Mouse (Mus musculus): ENCODE results near the gene Camta1.

Gene Camta1

GRCm38 (mm10) chr4:151360976-151361673 is 500.6 kb downstream of the Camta1 start:
- DNase-seq = no peak

- no peak for DNase-seq
These were observed 506.2 kb downstream of the Camta1 start for GRCm38 (mm10) chr4:151355505-151355904.

- no peak for DNase-seq
These were observed 508.9 kb downstream of the Camta1 start for GRCm38 (mm10) chr4:151352791-151353190.

- no peak for DNase-seq
These were observed 509.4 kb downstream of the Camta1 start for GRCm38 (mm10) chr4:151352249-151352648.

GRCm38 (mm10) chr4:151351757-151352156 is 509.9 kb downstream of the Camta1 start:
- peak; percentile 20 to 34 for DNase-seq

GRCm38 (mm10) chr4:151347620-151348019 is 514.1 kb downstream of the Camta1 start:
- no peak for DNase-seq

- DNase-seq = no peak
These were observed 515.0 kb downstream of the Camta1 start for GRCm38 (mm10) chr4:151346673-151347072.

GRCm38 (mm10) chr4:151344811-151345210 is 516.9 kb downstream of the Camta1 start:
- DNase-seq = no peak

GRCm38 (mm10) chr4:151339421-151339820 is 522.3 kb downstream of the Camta1 start:
- no peak for DNase-seq

GRCm38 (mm10) chr4:151338931-151339330 is 522.7 kb downstream of the Camta1 start:
- DNase-seq = no peak

GRCm38 (mm10) chr4:151337543-151337942 is 524.1 kb downstream of the Camta1 start:
- DNase-seq = no peak

- no peak for DNase-seq
These were observed 525.3 kb downstream of the Camta1 start for GRCm38 (mm10) chr4:151336413-151336812.

GRCm38 (mm10) chr4:151334951-151335742 is 526.5 kb downstream of the Camta1 start:
- DNase-seq = peak; percentile 35 to 44

GRCm38 (mm10) chr4:151332074-151332849 is 529.4 kb downstream of the Camta1 start:
- no peak for DNase-seq

GRCm38 (mm10) chr4:151330983-151331382 is 530.7 kb downstream of the Camta1 start:
- no peak for DNase-seq

- DNase-seq = no peak
These were observed 533.6 kb downstream of the Camta1 start for GRCm38 (mm10) chr4:151328071-151328470.

GRCm38 (mm10) chr4:151326971-151327686 is 534.5 kb downstream of the Camta1 start:
- no peak for DNase-seq

- no peak for DNase-seq
These were observed 545.2 kb downstream of the Camta1 start for GRCm38 (mm10) chr4:151316428-151316827.

- DNase-seq = no peak
These were observed 546.0 kb downstream of the Camta1 start for GRCm38 (mm10) chr4:151315726-151316125.

- no peak for DNase-seq
These were observed 550.9 kb downstream of the Camta1 start for GRCm38 (mm10) chr4:151310773-151311172.

- no peak for DNase-seq
These were observed 551.5 kb downstream of the Camta1 start for GRCm38 (mm10) chr4:151310056-151310685.

- no peak for DNase-seq
These were observed 554.8 kb downstream of the Camta1 start for GRCm38 (mm10) chr4:151306890-151307289.
